In the genomic region with DNA sequence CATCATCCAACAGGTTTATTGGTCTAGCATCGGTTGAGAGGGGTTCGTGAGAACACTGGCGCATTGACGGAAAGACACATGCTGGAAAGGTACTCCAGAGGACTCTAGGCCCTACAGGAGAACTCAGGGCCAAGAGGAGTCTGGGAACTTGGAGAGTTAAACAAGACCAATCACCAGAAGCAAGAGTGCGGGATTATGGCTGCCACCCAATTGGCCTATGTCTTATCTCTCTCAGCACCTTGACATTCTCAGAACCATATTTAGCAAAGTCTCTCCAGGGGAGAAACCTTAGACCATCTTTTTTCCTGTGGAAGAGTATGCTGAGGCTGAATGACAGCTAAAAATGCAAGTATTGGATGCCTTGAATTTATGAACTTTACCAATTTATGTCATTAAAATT, we compare ENCODE assay signal across 21 mouse cellular contexts. TPM values are rescaled to one million over a fixed set of nuclear protein-coding genes. Genes with fewer than 3 reads are reported as not detected.
"Had no signal": no experiment of that assay in that cellular context is flagged by ENCODE, and none has a peak within 500 bp of the region (broad histone marks: within the 10 kb centered on the region; RNA-seq: fewer than 3 reads in every experiment).

No protein-coding gene starts in this region.

- H3K9me3 ChIP-seq: limb, embryonic 13.5 days; liver, embryonic 15.5 days; lung, embryonic 15.5 days; neural tube, embryonic 12.5 days had no signal

- H3K4me2 ChIP-seq: limb, embryonic 13.5 days; liver, embryonic 15.5 days; lung, embryonic 15.5 days; neural tube, embryonic 12.5 days had no signal

- H3K27me3 ChIP-seq: limb, embryonic 13.5 days; liver, embryonic 15.5 days; lung, embryonic 15.5 days; neural tube, embryonic 12.5 days had no signal

- H3K9ac ChIP-seq: limb, embryonic 13.5 days; liver, embryonic 15.5 days; lung, embryonic 15.5 days; neural tube, embryonic 12.5 days had no signal

- H3K36me3 ChIP-seq: limb, embryonic 13.5 days; liver, embryonic 15.5 days; lung, embryonic 15.5 days; neural tube, embryonic 12.5 days had no signal

- H3K4me3 ChIP-seq: limb, embryonic 13.5 days; liver, embryonic 15.5 days; lung, embryonic 15.5 days; neural tube, embryonic 12.5 days had no signal

- DNase-seq: kidney, adult 11 months; kidney, adult 9 months; kidney, postnatal 4 days; left cerebral cortex, postnatal 4 days; lung, postnatal 14 days; midbrain, embryonic 14.5 days; right cerebral cortex, postnatal 25 days had no signal

- H3K27ac ChIP-seq: kidney, postnatal 0 days; limb, embryonic 13.5 days; liver, embryonic 15.5 days; lung, embryonic 15.5 days; macrophage; neural tube, embryonic 12.5 days; stomach, postnatal 0 days had no signal

- H3K4me1 ChIP-seq: limb, embryonic 13.5 days; lung, embryonic 15.5 days had no signal

RNA-seq across cellular contexts. Expression of a gene that starts 52.9 kb away (rescaled TPM):
- total RNA-seq: layer of hippocampus, adult 8-10 months; layer of hippocampus, postnatal 14 days; left cerebral cortex, adult 18-20 months; left cerebral cortex, postnatal 10 days; left cerebral cortex, postnatal 4 days; monocyte, adult 5-6 weeks; neutrophil, adult 5-6 weeks had no signal
- polyA plus RNA-seq: kidney, postnatal 0 days; limb, embryonic 13.5 days; liver, embryonic 15.5 days; lung, embryonic 15.5 days; macrophage; midbrain, embryonic 14.5 days; neural tube, embryonic 12.5 days; small intestine, adult 2 months; stomach, postnatal 0 days had no signal
